Mouse (Mus musculus) right cerebral cortex, postnatal 36 days (tissue): ENCODE measurements at regions not wholly inside any gene's neighbourhood (a gene's known extent, or its start where the extent isn't known, plus 50 kb on each side); places are given as distances from the start of the nearest gene placed in this dataset.
"Not testable (repeated sequence)": the region's sequence is repeated elsewhere in the genome, so short reads cannot be mapped to it uniquely, and the experiment has no call there.

Experiments
- DNase-seq, 2 experiments: peaks; one replicate each; pipeline ENCODE4 v3.0.0; 2022; ENCODE audit warnings: low spot score in 2 of 2, mixed read lengths in 1 of 2

DNA sequence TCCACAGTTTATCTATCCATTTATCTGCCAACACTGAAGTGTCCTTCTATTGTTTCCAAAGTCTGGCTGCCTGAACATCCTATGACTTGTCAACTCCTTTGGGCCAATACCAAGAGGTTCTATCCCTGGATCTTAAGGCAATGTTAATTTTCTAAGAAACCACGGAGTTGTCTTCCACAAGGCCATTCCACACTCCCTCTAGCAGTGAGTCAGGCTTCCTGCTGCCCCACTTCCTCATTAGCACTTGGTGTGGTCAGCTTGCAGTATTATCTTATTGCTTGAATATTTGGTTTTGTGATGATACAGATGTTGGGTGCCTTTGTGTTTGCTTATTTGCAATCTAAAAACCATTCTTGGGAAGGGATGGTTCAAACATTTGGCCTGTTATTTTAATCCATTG, 87.5 kb upstream of the Ppp2r2d start:
- no peak for DNase-seq

DNA sequence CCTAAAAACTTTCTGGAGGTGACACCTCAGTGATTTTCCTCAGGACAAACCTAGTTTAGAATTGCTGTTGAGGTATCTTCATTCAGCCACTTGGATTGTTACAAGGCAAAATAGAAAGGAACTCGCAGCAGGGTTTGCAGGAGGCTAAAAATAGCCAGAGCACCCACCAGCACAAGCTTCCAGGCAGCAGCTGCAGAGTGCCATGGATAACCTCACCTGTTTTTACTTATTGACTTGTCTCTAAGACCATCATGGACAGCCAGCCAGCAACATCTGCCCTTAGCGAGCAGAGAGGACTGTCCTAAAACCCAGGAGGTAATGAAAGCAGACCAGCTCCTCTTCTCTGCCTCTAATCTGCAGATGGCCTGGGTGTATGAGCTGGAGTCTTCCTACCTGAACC, 97.4 kb upstream of the Ppp2r2d start:
- no peak for DNase-seq

DNA sequence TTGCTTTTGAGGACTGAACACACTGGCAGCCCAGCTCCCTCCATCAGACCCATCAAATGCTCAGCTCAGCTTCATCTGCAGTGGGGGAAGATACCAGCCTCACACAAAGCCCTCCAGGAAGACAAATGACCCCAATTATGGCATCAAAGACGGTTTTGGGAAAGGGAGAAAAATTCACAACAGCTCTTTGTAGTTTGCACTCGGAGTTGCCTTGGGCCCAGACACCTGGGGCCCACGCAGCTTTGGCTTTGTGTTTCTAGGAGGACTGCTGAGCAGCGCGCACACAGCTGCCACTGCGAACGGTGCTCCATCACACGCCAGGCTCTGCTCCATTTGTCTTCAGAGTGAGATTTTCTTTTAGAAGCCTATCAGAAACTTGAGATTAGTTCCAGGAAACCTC, 99.3 kb upstream of the Ppp2r2d start:
- DNase-seq: no peak

DNA sequence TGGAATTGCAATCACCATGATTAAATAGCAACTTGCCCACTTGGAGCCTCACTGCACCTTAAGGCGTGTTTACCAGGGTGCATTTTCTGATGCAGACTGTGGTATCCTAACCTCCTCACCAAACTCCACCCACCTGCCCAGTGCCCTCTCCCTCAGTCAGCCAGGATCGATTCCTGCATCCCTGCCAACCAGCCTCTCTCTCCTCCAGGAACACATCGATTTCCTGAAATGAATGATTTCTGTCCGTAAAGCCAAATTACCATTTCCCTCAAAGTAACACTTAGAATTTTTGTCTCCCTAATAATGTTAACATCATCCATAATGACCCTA, 103.4 kb upstream of the Ppp2r2d start:
- no peak for DNase-seq

DNA sequence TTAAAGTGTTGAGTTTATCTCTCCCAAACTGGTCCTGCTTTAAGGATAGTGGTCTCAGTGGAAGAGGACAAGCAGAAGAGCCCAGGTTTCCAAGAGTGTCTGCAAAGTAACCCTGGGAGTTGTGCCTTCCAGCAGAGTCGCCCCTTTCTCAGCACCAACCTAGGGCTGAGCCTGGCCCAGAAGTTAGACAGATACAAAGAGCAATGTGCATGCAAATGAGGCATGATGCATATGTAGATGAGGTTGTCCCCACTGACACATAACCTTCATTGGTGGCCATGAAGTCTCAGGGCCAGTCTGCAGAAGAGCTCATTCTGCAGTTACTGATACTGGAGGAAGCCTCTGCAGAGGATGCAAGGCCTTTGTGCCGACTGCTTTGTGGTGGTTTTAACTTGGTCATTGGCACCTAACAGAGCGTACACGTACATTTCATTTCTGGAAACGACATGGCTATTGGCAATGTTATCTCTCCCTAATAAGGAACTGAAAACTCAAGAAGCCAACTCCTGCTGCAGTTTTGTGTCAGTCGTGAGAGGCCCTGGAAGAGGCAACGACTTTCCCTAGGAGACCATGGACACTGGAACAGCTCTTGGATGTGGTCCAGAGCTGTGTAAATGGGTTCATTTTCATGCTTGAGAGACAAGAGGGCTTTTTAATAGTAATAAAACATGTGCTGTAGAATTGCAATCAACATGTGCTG, 103.9 kb upstream of the Ppp2r2d start:
- DNase-seq: no peak

DNA sequence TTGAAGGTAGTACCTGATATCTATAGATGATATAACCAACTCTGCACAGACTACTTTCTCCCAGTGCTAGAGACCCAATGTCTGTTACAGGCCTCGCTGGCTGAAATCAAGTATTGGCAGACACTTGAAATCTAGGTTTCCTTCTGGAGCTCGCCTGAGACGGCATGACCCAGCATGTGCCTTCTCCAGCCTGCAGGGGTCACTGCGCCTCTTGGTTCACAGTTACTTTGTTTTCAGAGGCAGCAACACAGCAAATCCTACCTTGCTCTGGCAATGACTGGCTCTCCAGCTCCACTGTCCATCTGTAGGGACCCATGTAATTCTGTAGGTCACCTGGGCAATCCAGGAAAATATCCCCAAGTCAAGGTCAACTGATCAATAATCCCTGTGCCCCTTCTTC, 111.6 kb upstream of the Ppp2r2d start:
- peak in 1 of 2 experiments; percentile 9 for DNase-seq

DNA sequence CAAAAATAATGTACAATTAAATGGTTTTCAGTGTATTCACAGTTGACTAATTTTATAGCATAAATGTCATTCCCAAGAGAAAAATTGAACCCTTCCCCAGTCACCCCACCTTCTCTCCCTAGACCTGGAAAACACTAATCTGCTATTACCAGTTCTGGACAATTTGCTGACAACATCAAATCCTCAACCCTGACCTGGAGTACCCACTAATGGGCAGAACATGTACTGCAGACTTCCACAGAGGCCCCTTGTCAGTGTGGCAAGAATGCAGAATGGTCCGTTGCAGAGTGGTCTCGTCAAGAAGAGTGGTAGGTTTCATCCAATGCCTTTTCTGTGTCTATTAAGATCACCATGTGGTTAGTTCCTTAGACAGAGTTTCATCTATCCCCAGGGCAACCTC, 121.0 kb upstream of the Ppp2r2d start:
- DNase-seq: no peak

DNA sequence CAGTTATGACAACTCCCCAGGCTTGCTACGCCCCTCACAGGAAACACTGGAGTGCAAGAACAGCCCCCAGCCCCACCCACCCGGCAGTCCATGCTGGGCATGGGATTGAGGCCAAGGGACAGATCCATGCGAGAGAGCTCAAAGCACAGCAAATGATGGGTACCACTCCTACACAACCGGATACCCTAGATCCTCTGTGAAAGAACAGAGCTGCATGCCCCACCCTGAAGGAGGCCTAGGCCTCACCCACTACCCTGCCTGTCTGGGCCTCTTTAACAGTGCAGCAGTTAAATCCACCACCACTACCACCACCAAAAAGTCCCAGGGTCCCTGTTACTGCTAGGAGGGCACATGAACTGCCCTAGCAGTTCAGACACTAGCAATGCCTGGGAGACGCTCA, 126.3 kb upstream of the Ppp2r2d start:
- no peak for DNase-seq

DNA sequence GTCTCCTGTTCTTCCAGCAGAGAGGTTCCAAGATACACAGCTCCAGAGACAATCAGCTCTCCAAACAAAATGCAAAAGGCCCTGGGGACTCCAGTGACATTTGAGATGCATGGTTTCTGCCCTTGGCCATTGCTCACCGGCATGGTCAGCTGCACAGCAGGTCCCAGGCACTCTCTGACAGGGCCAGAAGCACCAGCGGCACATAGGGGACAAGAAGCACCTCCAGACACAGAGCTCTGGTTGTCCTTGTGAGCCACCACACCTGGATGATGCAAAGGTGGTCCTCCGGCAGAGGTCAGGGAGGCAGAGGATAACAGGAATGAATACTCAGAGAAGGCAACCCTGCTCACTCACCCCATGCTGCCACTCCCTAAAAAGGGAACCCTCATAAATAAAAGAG, 126.8 kb upstream of the Ppp2r2d start:
- no peak for DNase-seq

DNA sequence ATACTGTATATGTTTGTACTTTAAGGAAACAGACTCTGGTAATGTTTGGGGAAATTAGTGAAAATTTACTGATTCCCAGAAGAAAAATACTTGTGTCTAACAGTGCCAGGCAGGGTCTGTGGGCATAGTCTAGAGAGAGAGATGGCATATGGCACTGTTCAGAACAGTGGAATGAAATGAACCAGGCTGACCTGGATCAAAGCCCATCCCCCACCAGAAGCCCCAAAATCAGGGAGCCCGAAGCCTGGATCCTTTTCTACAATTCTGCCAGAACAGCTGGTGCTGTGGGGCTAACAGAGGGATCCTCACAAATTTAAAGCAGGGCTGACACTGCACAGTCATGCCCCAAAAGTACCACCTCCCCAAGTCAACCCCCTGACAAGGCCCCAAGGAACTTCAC, 131.1 kb upstream of the Ppp2r2d start:
- DNase-seq: no peak

DNA sequence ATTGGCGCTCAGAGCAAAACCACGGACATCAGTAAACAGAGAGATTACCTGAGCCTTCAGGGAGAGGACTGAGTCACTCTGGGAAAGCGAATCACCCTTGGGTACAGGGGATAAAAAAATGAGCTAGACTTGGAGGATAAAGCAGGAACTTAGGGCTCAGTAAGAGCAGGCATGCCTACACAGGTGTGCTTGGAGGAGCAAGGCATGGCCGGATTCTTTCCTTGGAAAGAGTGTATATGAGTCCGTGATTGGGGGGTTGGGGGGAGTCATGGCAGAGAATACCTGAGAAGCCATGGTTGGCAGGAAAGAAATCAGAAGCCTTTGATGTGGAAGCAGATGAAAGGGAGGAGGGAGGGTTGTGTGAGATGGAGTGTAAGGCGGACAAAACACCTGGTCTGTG, 137.5 kb upstream of the Ppp2r2d start:
- DNase-seq: no peak

DNA sequence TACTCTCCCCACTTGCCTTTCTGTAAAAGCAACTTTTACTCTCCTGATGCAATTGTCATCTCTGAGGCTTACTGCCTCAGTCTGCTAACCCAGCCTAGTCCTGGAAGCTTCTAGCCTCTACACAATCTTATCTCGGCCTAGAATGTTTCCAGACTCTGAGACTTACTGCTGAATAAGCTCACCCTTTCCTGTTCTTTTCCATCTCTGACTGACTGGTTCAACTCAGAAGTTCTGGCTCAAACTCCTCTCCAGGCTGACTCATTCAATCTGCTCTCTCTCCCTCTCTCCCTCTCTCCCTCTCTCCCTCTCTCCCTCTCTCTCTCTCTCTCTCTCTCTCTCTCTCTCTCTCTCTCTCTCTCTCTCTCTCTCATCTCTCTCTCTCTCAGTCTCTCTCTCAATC, 146.3 kb upstream of the Ppp2r2d start:
- DNase-seq: not testable (repeated sequence)

DNA sequence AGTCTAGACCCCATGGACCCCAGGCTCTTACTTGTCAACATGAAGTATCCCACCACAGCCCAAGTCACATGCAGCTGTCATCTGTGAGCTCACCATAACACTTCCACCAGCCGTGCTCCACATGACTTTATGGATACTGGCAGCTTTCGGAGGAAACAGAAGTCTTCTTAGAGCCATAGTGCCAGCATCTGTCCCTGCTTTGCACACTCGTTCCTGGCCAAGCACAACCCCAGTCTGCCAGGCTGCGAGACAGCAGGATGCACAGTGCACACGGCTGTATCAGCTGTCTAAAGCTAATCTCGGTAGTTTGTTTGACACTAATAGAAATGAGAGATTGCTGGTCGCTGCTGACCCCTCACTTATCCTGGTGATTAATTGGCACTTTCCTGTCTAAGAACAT, 163.7 kb upstream of the Ppp2r2d start:
- DNase-seq: no peak

DNA sequence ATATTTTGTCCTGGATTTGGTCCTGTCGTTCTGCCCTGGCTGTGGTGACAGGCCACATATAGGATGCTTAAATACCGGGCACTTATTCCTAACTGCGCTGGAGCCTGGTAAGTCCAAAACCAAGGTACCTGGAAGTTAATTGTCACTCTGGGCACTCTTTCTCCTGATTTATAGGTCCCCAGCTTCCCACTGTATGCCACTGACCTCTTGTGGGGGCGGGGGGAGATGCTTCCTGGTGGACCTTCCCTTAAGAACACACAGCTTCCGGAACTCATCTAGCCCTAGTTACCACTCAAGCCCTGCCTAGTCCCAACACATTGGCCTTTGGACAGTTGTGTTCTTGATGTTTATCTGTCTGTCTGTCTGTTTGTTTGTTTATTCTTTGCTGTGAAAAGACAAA, 165.3 kb upstream of the Ppp2r2d start:
- no peak for DNase-seq

DNA sequence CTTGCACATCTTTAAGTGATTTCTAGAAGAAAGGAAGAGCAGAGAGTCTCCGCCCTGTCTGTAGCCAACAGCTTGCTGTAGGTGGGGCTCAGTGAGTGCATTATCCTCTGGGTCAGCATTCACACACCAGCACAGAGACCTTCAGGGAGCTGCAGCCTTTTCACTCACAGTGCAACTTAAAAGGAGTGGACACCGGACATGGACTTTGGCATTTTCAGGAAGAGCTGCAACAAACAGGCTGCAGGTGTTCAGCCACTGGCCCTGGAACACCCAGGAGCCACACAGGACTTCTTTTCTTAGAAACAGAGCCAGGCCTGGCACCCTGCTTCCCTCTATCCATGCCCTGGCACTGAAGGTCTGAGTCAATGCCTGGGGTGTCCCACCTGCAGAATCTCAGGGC, 166.3 kb upstream of the Ppp2r2d start:
- no peak for DNase-seq

DNA sequence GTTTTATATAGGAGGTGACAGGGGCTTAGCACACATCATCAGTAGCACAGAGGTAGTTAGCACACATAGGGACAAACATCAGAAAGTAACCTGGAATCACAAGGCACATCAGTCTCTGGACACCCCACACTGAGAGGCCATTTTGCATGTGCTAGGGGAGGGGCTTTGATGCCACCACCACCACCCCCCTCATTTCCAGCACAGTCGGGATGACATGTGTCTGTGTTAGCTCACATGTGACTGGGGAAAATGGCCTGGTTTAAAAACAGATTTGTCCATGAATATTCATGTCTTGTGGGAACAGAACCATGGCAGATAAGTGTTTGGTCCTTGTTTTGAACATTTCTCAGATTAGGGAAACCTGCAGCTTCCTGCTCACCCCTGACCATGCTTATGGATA, 172.9 kb upstream of the Ppp2r2d start:
- no peak for DNase-seq

DNA sequence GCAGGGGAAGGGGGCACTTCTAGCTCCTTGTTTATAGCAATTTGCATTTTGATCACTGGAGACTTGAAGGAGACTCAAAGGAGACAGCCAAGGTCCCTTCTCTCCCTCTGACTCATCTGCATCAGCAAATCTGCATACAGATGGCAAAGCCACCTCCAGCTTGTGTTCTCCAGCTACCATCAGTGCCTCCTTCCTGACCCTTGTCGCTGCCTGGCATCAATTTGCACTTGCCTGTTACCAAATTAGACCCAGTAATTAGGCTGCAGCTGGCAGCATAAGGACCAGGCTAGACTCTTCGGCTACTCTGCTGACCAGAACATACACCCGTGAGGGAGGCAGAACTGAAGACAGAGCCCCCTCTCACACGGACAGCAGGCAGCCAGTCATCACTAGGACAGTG, 177.5 kb upstream of the Ppp2r2d start:
- peak in 1 of 2 experiments; percentile 17 for DNase-seq

DNA sequence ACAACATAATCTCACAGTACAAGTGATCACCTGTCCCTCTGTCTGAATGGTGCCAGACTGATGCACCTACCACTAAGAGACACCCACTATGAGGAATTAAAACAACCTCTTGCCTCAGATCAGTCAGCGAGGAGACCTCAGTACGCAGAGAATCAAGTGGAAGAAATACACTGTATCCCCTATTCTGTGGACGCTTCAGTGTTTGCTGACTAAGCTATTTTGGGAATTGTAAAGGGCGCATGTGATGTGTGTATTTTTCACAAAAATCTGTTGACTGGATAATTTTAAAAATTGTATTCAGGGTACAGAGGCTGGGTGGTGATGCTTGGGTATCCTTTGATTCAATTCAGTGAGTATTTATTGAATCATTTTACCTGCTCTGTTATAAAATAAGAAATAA, 185.8 kb upstream of the Ppp2r2d start:
- DNase-seq: no peak

DNA sequence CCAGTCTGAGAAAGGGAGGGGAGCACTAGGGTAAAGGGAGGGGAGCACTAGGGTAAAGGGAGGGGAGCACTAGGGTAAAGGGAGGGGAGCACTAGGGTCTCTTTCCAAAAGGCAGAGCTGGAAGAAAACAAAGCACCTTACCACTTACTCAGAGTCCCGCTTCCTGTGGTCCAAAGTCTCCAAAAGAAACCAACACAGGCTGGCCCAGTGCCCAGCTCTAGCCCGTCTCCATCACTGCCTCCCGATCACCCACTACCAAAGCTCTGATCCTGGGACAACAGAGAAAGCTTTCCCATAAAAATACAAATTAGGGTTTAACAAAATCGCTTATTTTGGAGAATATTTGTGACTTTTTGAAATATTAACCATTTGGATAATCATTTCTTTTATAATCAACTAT, 188.4 kb upstream of the Ppp2r2d start:
- no peak for DNase-seq

DNA sequence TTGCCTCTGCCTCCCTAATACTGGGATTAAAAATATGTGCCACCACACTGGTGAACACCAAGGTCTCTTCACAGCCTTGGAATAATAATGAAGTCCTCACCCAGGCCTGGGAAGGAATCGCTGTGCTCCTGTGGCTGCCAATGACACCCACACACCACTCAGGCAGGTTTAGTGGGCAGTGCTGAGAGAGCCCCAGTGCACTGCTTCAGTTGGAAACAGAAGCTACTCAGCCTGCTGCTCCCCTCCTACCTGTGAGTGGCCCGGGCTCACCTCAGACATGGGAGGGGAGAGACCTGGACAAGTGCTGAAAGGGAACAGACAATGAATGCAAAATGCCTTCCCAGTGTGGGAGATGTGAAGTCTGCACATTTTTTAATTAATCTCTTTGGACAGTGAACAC, 188.8 kb upstream of the Ppp2r2d start:
- no peak for DNase-seq

DNA sequence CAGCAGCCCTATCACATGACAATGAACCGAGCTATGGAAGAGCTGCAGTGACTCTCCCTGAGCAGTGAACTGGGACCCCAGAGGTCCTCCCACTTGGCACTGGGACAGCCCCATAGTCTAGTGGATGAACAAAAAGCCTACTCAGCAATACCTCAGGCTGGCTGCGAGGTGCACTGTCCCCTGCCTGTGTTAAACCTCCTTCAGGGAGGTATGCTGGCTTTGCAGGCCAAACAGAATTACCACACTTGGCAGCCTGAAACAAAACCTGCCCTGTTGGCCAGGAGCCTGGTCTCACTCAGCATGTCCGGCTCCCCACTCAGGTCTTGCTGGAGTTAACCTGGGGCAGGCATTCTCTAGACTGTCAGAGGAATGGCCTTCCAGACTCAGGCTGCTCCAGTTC, 189.9 kb upstream of the Ppp2r2d start:
- DNase-seq: no peak

DNA sequence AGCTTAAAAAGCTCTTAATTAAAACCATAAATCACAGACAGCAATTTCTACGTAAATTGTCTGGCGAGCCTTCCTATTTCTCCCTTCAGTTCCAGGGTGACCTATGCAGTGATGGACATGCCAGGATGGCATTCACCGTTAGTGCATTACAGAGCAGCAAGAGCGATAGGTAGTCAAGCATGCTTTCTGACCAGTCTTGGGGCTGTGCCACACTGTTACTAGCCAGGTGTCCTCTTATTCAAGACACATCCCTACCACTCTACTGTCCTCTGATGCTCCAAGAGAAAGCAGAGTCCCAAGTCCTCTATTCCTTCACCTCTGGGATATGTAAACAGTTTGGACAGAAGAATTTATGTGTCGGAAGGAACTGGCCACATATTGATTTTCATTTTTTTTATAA, 194.9 kb upstream of the Ppp2r2d start:
- DNase-seq: no peak

DNA sequence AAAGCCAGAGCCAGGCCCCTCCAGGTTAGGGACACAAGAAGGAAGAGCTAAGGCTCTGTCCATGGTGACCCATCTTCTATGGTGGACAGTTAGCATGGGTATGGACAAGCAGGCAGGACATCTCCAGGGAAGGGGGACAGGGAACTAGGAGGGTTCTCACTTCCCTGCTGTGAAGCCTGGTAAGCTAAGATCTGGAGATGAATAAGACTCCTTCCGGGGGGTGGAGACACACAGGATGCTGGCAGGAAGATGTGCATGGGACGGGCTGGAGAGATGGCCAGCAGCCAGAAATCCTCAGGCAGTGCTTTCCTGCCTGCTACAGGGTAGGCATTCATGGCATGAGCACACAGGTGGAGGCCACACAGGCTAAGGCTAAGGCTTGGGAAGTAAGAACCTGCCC, 198.2 kb upstream of the Ppp2r2d start:
- DNase-seq: no peak

DNA sequence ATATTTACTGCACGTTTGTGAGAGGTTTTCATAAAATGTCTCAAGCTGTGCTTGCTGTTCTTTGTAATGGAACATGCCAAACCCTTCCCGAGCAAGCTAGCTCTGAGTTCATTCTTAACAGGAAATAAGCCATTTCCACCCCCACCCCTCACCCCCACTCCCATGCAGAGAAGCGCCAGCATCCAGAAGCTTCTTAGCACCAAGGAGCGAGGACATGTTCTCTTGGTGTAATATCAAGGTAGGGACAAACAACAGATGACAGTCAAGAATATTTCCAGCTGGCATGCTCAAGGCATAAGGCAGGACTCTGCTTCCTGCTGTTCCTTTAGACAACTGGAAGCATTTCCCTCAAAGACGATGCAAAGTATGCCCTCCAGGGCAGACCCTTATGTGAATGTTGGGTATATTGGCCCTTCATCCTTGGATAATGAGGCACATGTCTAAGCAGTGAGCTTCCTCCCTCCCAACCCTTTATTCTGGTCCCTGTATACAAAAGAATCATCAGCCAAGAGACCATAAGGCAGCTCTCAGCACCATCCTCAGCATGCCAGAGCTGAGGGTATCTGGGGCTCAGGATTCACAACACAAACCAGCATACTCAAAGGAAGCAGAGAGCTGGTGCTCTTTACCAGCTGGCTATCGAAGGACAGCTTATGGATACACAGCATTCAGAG, 205.2 kb upstream of the Ppp2r2d start:
- DNase-seq: no peak
